Mouse (Mus musculus): ENCODE measurements around the gene Adrm1. TPM values are rescaled to one million over a fixed set of nuclear protein-coding genes. Genes with fewer than 3 reads are reported as not detected.

Gene Adrm1
- 100 to 1,000 TPM in 16 of 26 experiments, 10 to 100 TPM in 10; 59.8 to 176 (median 112) TPM for total RNA-seq (2018; cell fraction: chromatin; rRNA removed)
- total RNA-seq (2018; cell fraction: cytosol; rRNA removed): 100 to 1,000 TPM in 2 of 26 experiments, 10 to 100 TPM in 24; 64.0 to 129 (median 79.7) TPM
- 100 to 1,000 TPM in 10 of 26 experiments, 10 to 100 TPM in 16; 61.1 to 141 (median 94.0) TPM for total RNA-seq (2018; cell fraction: nucleus; rRNA removed)
- polyA plus RNA-seq (2018): 52.2 to 95.7 TPM (median 55.8 TPM) in 3 replicates

GRCm38 (mm10) chr2:180170806-180171521 is at the start of gene Adrm1:
Gene Adrm1 (plus strand): TSS chr2:180171485.
- H3K4me3 ChIP-seq (ENCODE audit: inconsistent target): peak within 1 kb of the TSS; percentile 72
- H3K27ac ChIP-seq: peak within 1 kb of the TSS; percentile 32; the same call in 1 of the 2 replicates
- H3K79me2 ChIP-seq (ENCODE audit: inconsistent target): peaks cover 30% of the 10 kb centered on the region
- H3K36me3 ChIP-seq (ENCODE audit: inconsistent target): peaks cover 23% of the 10 kb centered on the region; the same call in 1 of the 2 replicates
- WGBS (ENCODE audit: missing documents): 6% methylated on average over 37 of the region's 41 CpGs

DNA sequence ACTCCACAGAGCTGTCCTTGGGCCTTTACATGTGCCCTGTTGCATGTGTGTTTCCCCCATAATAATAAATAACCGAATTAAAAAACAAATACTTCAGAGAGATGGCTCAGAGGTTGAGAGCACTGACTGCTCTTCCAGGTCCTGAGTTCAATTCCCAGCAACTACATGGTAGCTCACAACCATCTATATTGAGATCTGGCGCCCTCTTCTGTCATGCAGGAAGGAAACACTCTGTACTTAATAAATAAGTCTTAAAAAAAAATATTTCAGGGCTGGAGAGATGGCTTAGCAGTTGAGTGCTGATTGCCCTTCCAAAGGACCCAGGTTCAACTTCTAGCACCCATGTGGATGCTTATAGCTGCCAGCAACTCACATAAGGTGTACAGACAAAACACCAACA is 47.1 kb upstream of the Adrm1 start:
- WGBS (ENCODE audit: missing documents): 96% methylated on average over 2 of the region's 2 CpGs
- no peak overlapping the region for H3K27ac ChIP-seq
- H3K36me3 ChIP-seq (ENCODE audit: inconsistent target): no peaks in the 10 kb centered on the region
- peaks cover 86% of the 10 kb centered on the region; the same call in 1 of the 2 replicates for H3K79me2 ChIP-seq (ENCODE audit: inconsistent target)
- H3K4me3 ChIP-seq (ENCODE audit: inconsistent target): no peak overlapping the region

- Histone ChIP-seq H3K36me3 (ENCODE audit: inconsistent target) (no peaks in the 10 kb centered on the region), H3K79me2 (ENCODE audit: inconsistent target) (peaks cover 85% of the 10 kb centered on the region; the same call in 1 of the 2 replicates), H3K27ac (peak overlapping the region; percentile 25), H3K4me3 (ENCODE audit: inconsistent target) (no peak overlapping the region)
- WGBS (ENCODE audit: missing documents): 4% methylated on average over 4 of the region's 4 CpGs
These were observed 45.1 kb upstream of the Adrm1 start for GRCm38 (mm10) chr2:180126195-180126594.

DNA sequence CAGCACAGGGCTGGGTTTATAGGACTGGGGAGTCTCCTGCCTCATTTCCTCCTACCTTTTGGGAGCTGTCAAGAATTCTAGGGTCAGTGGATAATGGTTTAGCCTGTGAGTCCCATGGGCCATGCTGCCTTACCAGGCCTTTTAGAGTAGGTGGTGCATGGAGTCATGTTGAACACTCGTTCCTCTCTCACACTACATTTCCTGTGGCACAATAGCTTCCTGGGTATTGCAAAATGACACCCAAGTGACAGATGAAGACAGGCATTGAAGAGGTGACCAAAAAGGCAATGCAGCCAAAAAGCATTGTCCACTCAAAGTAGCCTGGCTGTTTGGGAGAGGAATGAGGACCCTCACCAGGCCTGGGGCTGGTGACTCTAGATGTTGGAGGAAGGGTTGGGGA is 43.6 kb upstream of the Adrm1 start:
- 0% methylated on average over 1 of the region's 1 CpGs for WGBS (ENCODE audit: missing documents)
- H3K27ac ChIP-seq: peak overlapping the region; percentile 25; the same call in 1 of the 2 replicates

DNA sequence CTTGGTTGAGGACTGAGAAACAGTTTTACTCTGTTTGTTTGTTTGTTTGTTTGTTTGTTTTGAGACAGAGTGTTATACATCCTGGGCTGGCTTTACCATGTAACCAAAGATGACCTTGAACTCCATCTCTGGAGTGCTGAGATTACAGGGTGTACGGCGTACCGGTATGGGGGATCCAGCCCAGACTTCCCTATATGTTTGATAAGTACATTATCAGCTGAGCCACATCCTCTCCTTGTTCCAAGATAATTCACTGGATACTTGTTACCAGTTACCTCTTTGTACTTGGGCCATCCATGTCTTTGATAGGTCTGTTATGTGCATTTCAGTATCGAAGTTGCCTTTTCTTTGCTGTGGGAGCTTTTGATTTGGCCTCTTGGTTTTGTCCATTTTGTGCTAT is 38.1 kb upstream of the Adrm1 start:
- H3K4me3 ChIP-seq (ENCODE audit: inconsistent target): no peak overlapping the region
- no peak overlapping the region for H3K27ac ChIP-seq
- H3K79me2 ChIP-seq (ENCODE audit: inconsistent target): peaks cover 56% of the 10 kb centered on the region; the same call in 1 of the 2 replicates
- peaks cover under 1% of the 10 kb centered on the region; the same call in 1 of the 2 replicates for H3K36me3 ChIP-seq (ENCODE audit: inconsistent target)
- 98% methylated on average over 4 of the region's 4 CpGs for WGBS (ENCODE audit: missing documents)

More for the DNA sequence above, 43.6 kb upstream of the Adrm1 start:
- Histone ChIP-seq H3K79me2 (ENCODE audit: inconsistent target) (peaks cover 86% of the 10 kb centered on the region; the same call in 1 of the 2 replicates), H3K4me3 (ENCODE audit: inconsistent target) (no peak overlapping the region), H3K36me3 (ENCODE audit: inconsistent target) (no peaks in the 10 kb centered on the region)

DNA sequence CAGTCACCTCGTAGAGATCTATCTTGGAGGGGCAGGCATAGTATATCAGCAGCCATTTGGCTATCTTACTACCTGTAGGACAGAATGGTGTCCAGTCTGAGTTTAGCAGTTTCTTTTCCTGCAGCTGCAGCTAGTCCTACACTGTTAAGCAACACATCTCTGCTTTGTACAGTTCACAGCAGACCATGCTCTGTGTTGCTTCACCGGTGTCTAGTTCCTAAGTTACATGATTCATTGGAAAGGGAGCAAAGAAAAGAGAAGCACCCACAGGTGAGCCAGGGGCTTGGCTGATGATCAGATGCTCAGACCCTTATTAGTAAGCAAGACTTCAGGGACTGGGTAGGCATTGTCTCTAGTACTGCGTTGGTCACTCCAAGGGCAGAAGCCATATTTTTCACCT is 37.4 kb upstream of the Adrm1 start:
- H3K79me2 ChIP-seq (ENCODE audit: inconsistent target): peaks cover 50% of the 10 kb centered on the region; the same call in 1 of the 2 replicates
- WGBS (ENCODE audit: missing documents): 72% methylated on average over 3 of the region's 3 CpGs
- no peak overlapping the region for H3K27ac ChIP-seq
- peaks cover 7% of the 10 kb centered on the region; the same call in 1 of the 2 replicates for H3K36me3 ChIP-seq (ENCODE audit: inconsistent target)
- no peak overlapping the region for H3K4me3 ChIP-seq (ENCODE audit: inconsistent target)

DNA sequence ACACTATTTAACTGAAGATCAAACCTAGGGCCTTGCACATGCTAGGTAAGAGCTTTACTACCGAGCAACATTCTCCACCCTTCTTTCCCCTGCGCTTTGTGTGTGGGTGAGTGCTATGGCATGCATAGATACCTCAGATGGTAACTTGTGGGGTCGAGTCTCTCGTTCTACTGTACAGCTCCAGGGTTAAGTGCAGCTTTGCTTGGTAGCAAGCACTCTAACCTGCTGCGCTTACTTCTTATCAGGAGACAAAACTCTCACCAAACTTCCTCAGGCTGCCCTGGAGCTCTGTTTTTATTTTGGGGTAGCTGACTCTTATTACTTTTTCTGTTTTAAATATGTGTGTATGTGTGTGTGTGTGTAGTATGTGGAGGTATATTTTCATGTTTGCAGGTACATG is 35.9 kb upstream of the Adrm1 start:
- no peak overlapping the region for H3K27ac ChIP-seq
- H3K36me3 ChIP-seq (ENCODE audit: inconsistent target): peaks cover 9% of the 10 kb centered on the region; the same call in 1 of the 2 replicates
- WGBS (ENCODE audit: missing documents): 72% methylated on average over 5 of the region's 5 CpGs
- no peak overlapping the region for H3K4me3 ChIP-seq (ENCODE audit: inconsistent target)
- peaks cover 42% of the 10 kb centered on the region; the same call in 1 of the 2 replicates for H3K79me2 ChIP-seq (ENCODE audit: inconsistent target)

- Histone ChIP-seq H3K27ac (no peak overlapping the region), H3K4me3 (ENCODE audit: inconsistent target) (no peak overlapping the region), H3K36me3 (ENCODE audit: inconsistent target) (peaks cover 56% of the 10 kb centered on the region), H3K79me2 (ENCODE audit: inconsistent target) (no peaks in the 10 kb centered on the region)
- 100% methylated on average over 2 of the region's 2 CpGs for WGBS (ENCODE audit: missing documents)
These were observed 25.2 kb upstream of the Adrm1 start for GRCm38 (mm10) chr2:180146091-180146490.

DNA sequence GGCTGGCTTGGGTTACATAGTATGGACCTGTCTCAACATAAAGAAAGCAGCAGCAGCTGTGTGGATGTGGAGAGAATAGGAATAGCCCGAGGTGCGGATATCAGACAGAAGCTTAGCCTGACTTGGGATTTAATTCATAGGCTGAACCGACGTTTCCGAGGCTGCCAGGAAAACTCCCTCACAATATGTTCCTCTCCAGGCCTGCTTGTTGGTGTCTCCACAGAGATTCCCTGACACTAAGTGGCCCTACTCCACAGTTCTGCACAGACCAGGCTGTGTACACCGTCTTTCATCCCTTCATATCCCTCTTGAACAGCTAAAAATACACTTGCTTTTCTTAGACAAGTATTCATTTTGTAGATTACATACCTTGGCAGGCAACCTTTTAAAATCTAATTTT is 23.9 kb upstream of the Adrm1 start:
- H3K27ac ChIP-seq: no peak overlapping the region
- H3K79me2 ChIP-seq (ENCODE audit: inconsistent target): no peaks in the 10 kb centered on the region
- WGBS (ENCODE audit: missing documents): 98% methylated on average over 6 of the region's 6 CpGs
- H3K4me3 ChIP-seq (ENCODE audit: inconsistent target): no peak overlapping the region
- peaks cover 56% of the 10 kb centered on the region for H3K36me3 ChIP-seq (ENCODE audit: inconsistent target)

- Histone ChIP-seq H3K4me3 (ENCODE audit: inconsistent target) (no peak overlapping the region), H3K36me3 (ENCODE audit: inconsistent target) (peaks cover 67% of the 10 kb centered on the region), H3K27ac (no peak overlapping the region), H3K79me2 (ENCODE audit: inconsistent target) (no peaks in the 10 kb centered on the region)
- 95% methylated on average over 9 of the region's 9 CpGs for WGBS (ENCODE audit: missing documents)
These were observed 22.7 kb upstream of the Adrm1 start for GRCm38 (mm10) chr2:180148551-180148950.

GRCm38 (mm10) chr2:180154796-180155195 is 16.5 kb upstream of the Adrm1 start:
- no peak overlapping the region for H3K4me3 ChIP-seq (ENCODE audit: inconsistent target)
- no peaks in the 10 kb centered on the region for H3K79me2 ChIP-seq (ENCODE audit: inconsistent target)
- H3K36me3 ChIP-seq (ENCODE audit: inconsistent target): peaks cover 69% of the 10 kb centered on the region
- WGBS (ENCODE audit: missing documents): 91% methylated on average over 3 of the region's 3 CpGs
- no peak overlapping the region for H3K27ac ChIP-seq

DNA sequence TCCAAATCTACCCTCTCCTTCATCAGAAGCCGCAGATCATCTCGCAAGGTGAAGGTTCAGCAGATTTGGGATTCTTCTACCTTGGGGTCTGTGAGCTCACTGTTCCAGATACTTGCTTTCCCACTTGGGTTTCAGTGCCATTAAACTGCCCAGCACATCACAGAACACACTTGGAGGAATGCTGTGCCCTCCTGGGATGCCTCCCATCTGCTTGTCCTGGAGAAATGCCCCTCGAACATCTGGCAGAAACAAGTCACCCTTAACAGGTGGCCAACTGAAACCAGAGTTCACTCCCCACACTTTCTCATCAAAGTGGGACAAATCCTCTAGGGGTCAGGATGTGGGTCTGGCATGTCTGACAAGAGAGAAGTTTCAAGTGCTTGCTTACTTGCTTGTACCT is 12.7 kb upstream of the Adrm1 start:
- Histone ChIP-seq H3K79me2 (ENCODE audit: inconsistent target) (no peaks in the 10 kb centered on the region), H3K36me3 (ENCODE audit: inconsistent target) (peaks cover 47% of the 10 kb centered on the region)
- WGBS (ENCODE audit: missing documents): 95% methylated on average over 3 of the region's 3 CpGs

GRCm38 (mm10) chr2:180165855-180166254 is 5.4 kb upstream of the Adrm1 start:
- no peaks in the 10 kb centered on the region for H3K79me2 ChIP-seq (ENCODE audit: inconsistent target)
- no peak overlapping the region for H3K4me3 ChIP-seq (ENCODE audit: inconsistent target)
- H3K27ac ChIP-seq: no peak overlapping the region
- peaks cover 6% of the 10 kb centered on the region; the same call in 1 of the 2 replicates for H3K36me3 ChIP-seq (ENCODE audit: inconsistent target)
- WGBS (ENCODE audit: missing documents): 96% methylated on average over 2 of the region's 2 CpGs

More for the DNA sequence above, 12.7 kb upstream of the Adrm1 start:
- Histone ChIP-seq H3K4me3 (ENCODE audit: inconsistent target) (no peak overlapping the region), H3K27ac (no peak overlapping the region)

- H3K4me3 ChIP-seq (ENCODE audit: inconsistent target): no peak overlapping the region
- no peaks in the 10 kb centered on the region for H3K36me3 ChIP-seq (ENCODE audit: inconsistent target)
- H3K27ac ChIP-seq: no peak overlapping the region
- peaks cover under 1% of the 10 kb centered on the region for H3K79me2 ChIP-seq (ENCODE audit: inconsistent target)
- WGBS (ENCODE audit: missing documents): 94% methylated on average over 2 of the region's 2 CpGs
These were observed 4.4 kb upstream of the Adrm1 start for GRCm38 (mm10) chr2:180166869-180167268.

Measured in macrophage (primary cell).